In genomic region chr6:28262198-28262621, GRCm38 (mm10) we compare ENCODE assay signal across 8 mouse cellular contexts.
A peak's percentile ranks its signal among the peaks of the same experiment; 100 is the strongest.
DNase-seq lines count a peak whose midpoint lies in the region; ATAC-seq and TF ChIP-seq lines count a peak whose summit lies in the region.

No protein-coding gene starts in this region.

- TF ChIP-seq POLR2A in kidney, adult 2 months (IDR thresholded peaks at IDR 0.05; ENCODE audit: low read depth, low read length) = no peak

- H3K27me3 ChIP-seq in kidney, adult 2 months (replicated peaks; ENCODE audit: control insufficient read depth, insufficient read depth, low read length) = no peaks in the 10 kb centered on the region
- H3K27me3 ChIP-seq in heart, embryonic 15.5 days = no peaks in the 10 kb centered on the region
- H3K27me3 ChIP-seq in liver, postnatal 0 days (ENCODE audit: insufficient read depth, low read length) = no peaks in the 10 kb centered on the region

- peak; percentile 35; the same call in 1 of the 2 replicates for ATAC-seq in heart, embryonic 15.5 days (replicated peaks; ENCODE audit: insufficient number of reproducible peaks, insufficient read depth, low FRiP score, low read depth)
- no peak for ATAC-seq in liver, postnatal 0 days

- no peak for TF ChIP-seq CTCF in kidney, adult 2 months (conservative IDR thresholded peaks at IDR 0.05; ENCODE audit: insufficient read depth, insufficient read length, low read depth, low read length)
- no peak for TF ChIP-seq CTCF in liver, postnatal 0 days (IDR thresholded peaks at IDR 0.05; ENCODE audit: low read depth)

- under 1% methylated on average over 29 of the region's 29 CpGs for WGBS in kidney, adult 2 months
- WGBS in heart, embryonic 15.5 days = under 1% methylated on average over 20 of the region's 29 CpGs
- under 1% methylated on average over 29 of the region's 29 CpGs for WGBS in liver, postnatal 0 days (ENCODE audit: insufficient replicate concordance)

- no peak for DNase-seq in kidney, adult 2 months
- DNase-seq in kidney, adult 18-20 months = no peak
- DNase-seq in WW6 (ENCODE audit: low read depth, low spot score) = peak; percentile 14
- no peak for DNase-seq in liver, postnatal 0 days
- no peak for DNase-seq in yolk sac, embryonic 10.5 days (ENCODE audit: low spot score)
- DNase-seq in thymus, postnatal 0 days (ENCODE audit: low spot score) = no peak
- DNase-seq in layer of hippocampus, adult 11-12 months (ENCODE audit: low spot score) = no peak

- peak overlapping the region; percentile 58 for H3K4me3 ChIP-seq in kidney, adult 2 months (ENCODE audit: insufficient read depth, low read depth, low read length)
- H3K4me3 ChIP-seq in heart, embryonic 15.5 days = peak overlapping the region; percentile 99
- peak overlapping the region; percentile 93 for H3K4me3 ChIP-seq in liver, postnatal 0 days (ENCODE audit: low read depth, low read length)

- H3K4me2 ChIP-seq in heart, embryonic 15.5 days = peak overlapping the region; percentile 94
- peak overlapping the region; percentile 93 for H3K4me2 ChIP-seq in liver, postnatal 0 days (ENCODE audit: low read depth, low read length)

- peaks cover 3% of the 10 kb centered on the region for H3K4me1 ChIP-seq in kidney, adult 2 months (ENCODE audit: control insufficient read depth, insufficient read depth, low read length)
- H3K4me1 ChIP-seq in heart, embryonic 15.5 days (replicated peaks) = peaks cover 11% of the 10 kb centered on the region
- peaks cover 12% of the 10 kb centered on the region for H3K4me1 ChIP-seq in liver, postnatal 0 days (ENCODE audit: insufficient read depth)

- H3K27ac ChIP-seq in kidney, adult 2 months (ENCODE audit: insufficient read depth, low read depth, low read length) = peak overlapping the region; percentile 40
- H3K27ac ChIP-seq in heart, embryonic 15.5 days = peak overlapping the region; percentile 96
- H3K27ac ChIP-seq in liver, postnatal 0 days (ENCODE audit: low read depth) = peak overlapping the region; percentile 95

- H3K36me3 ChIP-seq in kidney, adult 2 months (ENCODE audit: control insufficient read depth, insufficient read depth, low read length) = no peaks in the 10 kb centered on the region
- H3K36me3 ChIP-seq in heart, embryonic 15.5 days = peaks cover 13% of the 10 kb centered on the region
- peaks cover 14% of the 10 kb centered on the region for H3K36me3 ChIP-seq in liver, postnatal 0 days (replicated peaks; ENCODE audit: insufficient read depth, low read length)

- TF ChIP-seq EP300 in liver, postnatal 0 days (IDR thresholded peaks at IDR 0.05; ENCODE audit: low read depth) = no peak

- peak overlapping the region; percentile 86 for H3K9ac ChIP-seq in heart, embryonic 15.5 days
- H3K9ac ChIP-seq in liver, postnatal 0 days (replicated peaks) = peak overlapping the region; percentile 90

- no peaks in the 10 kb centered on the region for H3K9me3 ChIP-seq in heart, embryonic 15.5 days (replicated peaks)
- no peaks in the 10 kb centered on the region for H3K9me3 ChIP-seq in liver, postnatal 0 days (ENCODE audit: low read length)

Comparison
In these comparisons a context has a peak if more than half of its experiments do, and no peak if none do; other contexts are left out.
1. H3K27ac ChIP-seq: peak in every context shown above with its lines; median percentile 96 in heart, embryonic 15.5 days; 95 in liver, postnatal 0 days; 40 in kidney, adult 2 months.